Mouse (Mus musculus): ENCODE results near the gene Helq. TPM values are rescaled to one million over a fixed set of nuclear protein-coding genes. Genes with fewer than 3 reads are reported as not detected.

The Helq gene
- polyA plus RNA-seq, 1 experiment = 4.2 TPM

DNA sequence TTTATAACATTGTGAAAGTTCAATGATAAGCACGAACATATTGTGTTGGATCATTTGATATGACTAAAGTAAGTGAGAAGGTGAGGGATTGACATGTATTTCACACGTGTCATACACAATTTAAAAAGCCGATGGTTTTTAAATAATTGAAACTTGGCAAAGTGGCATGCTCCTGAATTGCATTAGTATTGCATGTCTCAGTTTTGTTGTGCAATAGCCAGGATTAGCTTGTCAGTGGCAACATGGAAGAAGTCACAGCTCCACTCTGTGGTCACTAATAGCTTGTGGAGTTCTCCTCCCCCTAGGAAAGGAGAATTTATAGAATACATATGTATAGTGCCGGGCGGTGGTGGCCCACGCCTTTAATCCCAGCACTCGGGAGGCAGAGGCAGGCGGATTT, 23.0 kb upstream of the Helq start:
- no peaks in the 10 kb centered on the region for H3K36me3 ChIP-seq (ENCODE audit: control insufficient read depth, insufficient read depth)
- H3K4me3 ChIP-seq = peak overlapping the region; percentile 55
- peaks cover 5% of the 10 kb centered on the region for H3K79me2 ChIP-seq (ENCODE audit: control insufficient read depth, insufficient read depth)
- peak overlapping the region; percentile 90 for H3K4me2 ChIP-seq (ENCODE audit: low read depth)
- H3K27me3 ChIP-seq (ENCODE audit: control insufficient read depth, insufficient read depth, insufficient read length) = no peaks in the 10 kb centered on the region
- TF ChIP-seq CEBPB (IDR thresholded peaks at IDR 0.05; ENCODE audit: insufficient read depth, poor library complexity, severe bottlenecking) (peak; percentile 99), MAX (IDR thresholded peaks at IDR 0.05; ENCODE audit: low read depth) (peak; percentile 31), E2F4 (IDR thresholded peaks at IDR 0.05; ENCODE audit: insufficient read depth) (no peak)
- H3ac ChIP-seq (ENCODE audit: control insufficient read depth, insufficient read length) = peak overlapping the region; percentile 90

DNA sequence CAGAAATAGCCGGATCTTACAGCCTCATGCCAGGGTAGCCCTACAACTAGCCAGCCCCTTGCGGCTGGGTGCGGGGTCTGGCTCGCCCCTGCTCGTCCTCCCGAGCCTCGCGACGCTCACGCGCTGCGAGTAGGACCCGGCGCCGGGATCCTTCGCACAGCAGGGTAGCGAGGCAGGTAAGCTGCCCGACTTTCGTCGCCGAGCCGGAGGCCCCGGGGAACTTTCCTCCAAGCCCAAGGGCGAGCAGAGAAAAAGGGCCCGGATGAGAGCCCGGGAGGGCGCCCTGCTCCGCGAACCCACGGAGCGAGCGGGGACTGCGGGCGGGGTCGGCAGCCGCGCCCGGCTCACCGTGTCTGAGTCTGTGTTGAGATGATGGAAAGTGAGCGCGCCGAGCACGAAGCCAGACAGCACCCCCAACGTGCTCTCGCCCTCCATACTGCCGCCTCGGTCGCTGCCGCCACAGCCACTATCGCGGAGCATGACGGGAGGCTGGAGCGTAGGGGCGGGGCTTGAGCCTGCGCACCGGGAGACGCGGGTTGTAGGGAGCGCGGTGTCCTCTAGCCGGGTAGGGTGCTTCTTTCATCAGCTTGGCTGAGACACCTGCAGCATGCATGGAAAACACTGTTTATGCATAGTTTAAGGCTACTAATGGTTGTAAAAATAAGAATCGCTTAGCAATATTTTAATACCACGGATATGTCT, 22.2 kb upstream of the Helq start, which contains the start of gene Abraxas1:
Gene Abraxas1, minus strand, starts transcription at position 483 of the 702 bp plus-strand sequence.
- peak within 1 kb of the TSS; percentile 55 for H3K4me3 ChIP-seq
- peak within 1 kb of the TSS; percentile 90 for H3ac ChIP-seq (ENCODE audit: control insufficient read depth, insufficient read length)
- no peaks in the 10 kb centered on the region for H3K27me3 ChIP-seq (ENCODE audit: control insufficient read depth, insufficient read depth, insufficient read length)
- no peaks in the 10 kb centered on the region for H3K36me3 ChIP-seq (ENCODE audit: control insufficient read depth, insufficient read depth)
- TF ChIP-seq USF1 (IDR thresholded peaks at IDR 0.05; ENCODE audit: low read depth) (no peak), SRF (IDR thresholded peaks at IDR 0.05; ENCODE audit: control insufficient read depth, insufficient read length, low read depth) (peak; percentile 67), MYOG (IDR thresholded peaks at IDR 0.05; ENCODE audit: control insufficient read depth in 1 of 3, insufficient read depth in 1 of 3, insufficient read length in 2 of 3, low read depth in 2 of 3) (peak in 1 of 3 experiments; percentile 38), TCF3 (IDR thresholded peaks at IDR 0.05; ENCODE audit: insufficient read length, low read depth) (no peak), E2F4 (IDR thresholded peaks at IDR 0.05; ENCODE audit: insufficient read depth) (peak; percentile 64), TCF12 (IDR thresholded peaks at IDR 0.05; ENCODE audit: insufficient read depth, poor library complexity, severe bottlenecking) (no peak), REST (IDR thresholded peaks at IDR 0.05; ENCODE audit: insufficient read depth, insufficient read length) (peak; percentile 50), POLR2A (IDR thresholded peaks at IDR 0.05; ENCODE audit: insufficient read length, low read depth) (peak; percentile 99), CEBPB (IDR thresholded peaks at IDR 0.05; ENCODE audit: insufficient read depth, poor library complexity, severe bottlenecking) (no peak), MYOD1 (IDR thresholded peaks at IDR 0.05; ENCODE audit: control insufficient read depth in 1 of 3, insufficient read length in 2 of 3, low read depth in 2 of 3) (peak in 1 of 3 experiments; percentile 33), MAX (IDR thresholded peaks at IDR 0.05; ENCODE audit: low read depth) (peak; percentile 38), POLR2AphosphoS2 (IDR thresholded peaks at IDR 0.05; ENCODE audit: insufficient read length, low read depth) (peak; percentile 100)
- peaks cover 5% of the 10 kb centered on the region for H3K79me2 ChIP-seq (ENCODE audit: control insufficient read depth, insufficient read depth)
- peak within 1 kb of the TSS; percentile 90 for H3K4me2 ChIP-seq (ENCODE audit: low read depth)

DNA sequence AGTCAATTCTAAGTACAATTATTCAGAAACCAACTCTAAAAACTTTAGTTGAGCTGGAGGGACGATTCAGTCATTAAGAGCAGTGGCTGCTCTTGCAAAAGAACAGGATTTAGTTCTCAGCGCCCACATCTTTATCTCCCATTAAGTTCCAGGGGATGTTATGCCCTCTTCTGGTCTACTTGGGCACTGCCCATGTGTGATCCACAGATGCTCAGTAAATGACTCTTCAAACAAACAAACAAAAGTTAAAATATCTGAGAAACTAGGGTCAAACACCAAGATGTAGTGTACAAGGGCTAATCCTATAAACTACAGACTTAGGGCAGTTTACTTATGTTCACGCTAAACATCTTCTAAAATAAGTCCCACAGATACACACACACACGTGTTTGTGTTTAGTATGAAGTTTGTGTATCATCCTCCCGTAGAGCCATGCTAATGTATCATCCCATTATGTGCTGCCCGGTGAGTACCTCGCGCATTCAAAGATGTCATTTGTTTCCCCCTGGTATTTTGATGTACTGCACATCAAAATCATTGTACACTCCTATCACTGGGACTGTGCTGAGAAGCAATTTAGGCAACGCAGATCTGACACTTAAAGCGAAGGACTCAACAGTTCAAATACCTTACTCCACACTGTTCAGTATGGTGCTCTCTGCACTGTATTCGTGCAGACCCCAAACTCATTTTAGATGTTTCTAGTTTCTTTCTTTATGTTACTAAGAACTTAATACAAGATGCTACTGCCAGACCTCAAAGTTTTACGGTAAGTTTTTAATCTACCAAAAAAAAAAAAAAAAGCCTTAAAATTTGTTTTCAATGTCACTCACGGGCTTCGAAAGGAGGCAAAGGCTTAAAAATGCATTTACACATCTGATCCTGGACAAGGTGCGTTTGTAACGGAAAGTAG, 21.4 kb upstream of the Helq start:
- TF ChIP-seq TCF12 (IDR thresholded peaks at IDR 0.05; ENCODE audit: insufficient read depth, poor library complexity, severe bottlenecking) = no peak
- no peak for TF ChIP-seq TCF3 (IDR thresholded peaks at IDR 0.05; ENCODE audit: insufficient read length, low read depth)
- TF ChIP-seq POLR2AphosphoS2 (IDR thresholded peaks at IDR 0.05; ENCODE audit: insufficient read length, low read depth) = no peak
- TF ChIP-seq POLR2A (IDR thresholded peaks at IDR 0.05; ENCODE audit: insufficient read length, low read depth) = no peak
- TF ChIP-seq E2F4 (IDR thresholded peaks at IDR 0.05; ENCODE audit: insufficient read depth) = no peak
- no peak for TF ChIP-seq MYOG (IDR thresholded peaks at IDR 0.05; ENCODE audit: control insufficient read depth in 1 of 3, insufficient read depth in 1 of 3, insufficient read length in 2 of 3, low read depth in 2 of 3)
- no peak for TF ChIP-seq CEBPB (IDR thresholded peaks at IDR 0.05; ENCODE audit: insufficient read depth, poor library complexity, severe bottlenecking)
- no peak for TF ChIP-seq USF1 (IDR thresholded peaks at IDR 0.05; ENCODE audit: low read depth)
- no peak for TF ChIP-seq MYOD1 (IDR thresholded peaks at IDR 0.05; ENCODE audit: control insufficient read depth in 1 of 3, insufficient read length in 2 of 3, low read depth in 2 of 3)
- TF ChIP-seq SRF (IDR thresholded peaks at IDR 0.05; ENCODE audit: control insufficient read depth, insufficient read length, low read depth) = no peak
- no peak for TF ChIP-seq MAX (IDR thresholded peaks at IDR 0.05; ENCODE audit: low read depth)
- no peak for TF ChIP-seq REST (IDR thresholded peaks at IDR 0.05; ENCODE audit: insufficient read depth, insufficient read length)
- Histone ChIP-seq H3ac (ENCODE audit: control insufficient read depth, insufficient read length) (peak overlapping the region; percentile 90), H3K27me3 (ENCODE audit: control insufficient read depth, insufficient read depth, insufficient read length) (no peaks in the 10 kb centered on the region), H3K4me3 (peak overlapping the region; percentile 55), H3K4me2 (ENCODE audit: low read depth) (peak overlapping the region; percentile 72), H3K36me3 (ENCODE audit: control insufficient read depth, insufficient read depth) (no peaks in the 10 kb centered on the region), H3K79me2 (ENCODE audit: control insufficient read depth, insufficient read depth) (peaks cover 5% of the 10 kb centered on the region)

DNA sequence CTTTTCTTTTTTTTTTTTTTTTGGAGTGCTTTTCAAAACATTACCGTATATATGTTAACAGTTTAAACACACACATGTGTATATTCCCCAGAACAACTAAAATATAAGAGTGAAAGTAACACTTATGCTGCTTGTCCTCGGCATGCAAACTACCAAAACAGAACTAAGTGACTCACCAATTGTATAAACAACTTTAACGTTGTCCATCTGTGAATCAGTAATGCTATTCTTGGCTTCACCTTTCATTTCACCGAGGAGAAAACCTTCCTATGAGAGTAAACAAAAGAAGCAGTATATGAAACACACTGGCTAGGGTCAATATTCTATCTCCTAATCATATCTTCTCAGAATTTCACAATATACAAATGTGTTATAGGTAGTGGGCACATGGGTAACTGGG, 19.9 kb upstream of the Helq start:
- H3K4me2 ChIP-seq (ENCODE audit: low read depth) = peak overlapping the region; percentile 21
- peaks cover 6% of the 10 kb centered on the region for H3K36me3 ChIP-seq (ENCODE audit: control insufficient read depth, insufficient read depth)
- TF ChIP-seq POLR2A (IDR thresholded peaks at IDR 0.05; ENCODE audit: insufficient read length, low read depth) (no peak), MAX (IDR thresholded peaks at IDR 0.05; ENCODE audit: low read depth) (no peak), MYOD1 (IDR thresholded peaks at IDR 0.05; ENCODE audit: control insufficient read depth in 1 of 3, insufficient read length in 2 of 3, low read depth in 2 of 3) (no peak), SRF (IDR thresholded peaks at IDR 0.05; ENCODE audit: control insufficient read depth, insufficient read length, low read depth) (no peak), E2F4 (IDR thresholded peaks at IDR 0.05; ENCODE audit: insufficient read depth) (no peak), POLR2AphosphoS2 (IDR thresholded peaks at IDR 0.05; ENCODE audit: insufficient read length, low read depth) (no peak)
- no peak overlapping the region for H3ac ChIP-seq (ENCODE audit: control insufficient read depth, insufficient read length)
- no peaks in the 10 kb centered on the region for H3K27me3 ChIP-seq (ENCODE audit: control insufficient read depth, insufficient read depth, insufficient read length)
- no peak overlapping the region for H3K4me3 ChIP-seq
- H3K79me2 ChIP-seq (ENCODE audit: control insufficient read depth, insufficient read depth) = peaks cover 5% of the 10 kb centered on the region

Data from myocyte (in vitro differentiated cells).